Comparison of ENCODE assay signal across 8 mouse cellular contexts in genomic region chr11:68432361-68433021, GRCm38 (mm10). TPM values are rescaled to one million over a fixed set of nuclear protein-coding genes. Genes with fewer than 3 reads are reported as not detected.
DNase-seq lines count a peak whose midpoint lies in the region; ATAC-seq and TF ChIP-seq lines count a peak whose summit lies in the region.

No protein-coding gene starts in this region.

- DNase-seq in testis, postnatal 10 days (ENCODE audit: low spot score): no peak
- peak; percentile 69 for DNase-seq in thymus, postnatal 0 days (ENCODE audit: low spot score)
- no peak for DNase-seq in embryo, embryonic 10 days (ENCODE audit: low spot score)
- no peak for DNase-seq in left cerebral cortex, postnatal 25 days (ENCODE audit: low spot score in 2 of 2)
- DNase-seq in adrenal gland, postnatal 25 days: no peak

- TF ChIP-seq POLR2A in testis, adult 2 months (IDR thresholded peaks at IDR 0.05; ENCODE audit: control insufficient read depth, low read depth, low read length): no peak

- 0 out of 2 replicates have a peak, but pooled peaks have one; percentile 6 for ATAC-seq in forebrain, embryonic 15.5 days (replicated peaks)
- ATAC-seq in liver, embryonic 16.5 days (ENCODE audit: low read depth): no peak; the same call in 1 of the 2 replicates

- no peaks in the 10 kb centered on the region for H3K27me3 ChIP-seq in testis, adult 2 months (ENCODE audit: control insufficient read depth, insufficient read depth, low read length)
- H3K27me3 ChIP-seq in forebrain, embryonic 15.5 days: 0 out of 2 replicates have a peak, but pooled peaks cover 4% of the 10 kb centered on the region
- peaks cover 15% of the 10 kb centered on the region for H3K27me3 ChIP-seq in liver, embryonic 16.5 days (ENCODE audit: control insufficient read depth, insufficient read depth, low read depth, low read length)

- intact Hi-C loops in left cerebral cortex, postnatal 25 days (cut with DNase I): loop anchor here (5.0 kb wide), 2 partner anchors 40 to 120 kb away; no protein-coding TSS in a partner anchor

- 34% methylated on average over 23 of the region's 23 CpGs for WGBS in forebrain, embryonic 15.5 days
- WGBS in liver, embryonic 16.5 days (ENCODE audit: insufficient replicate concordance): 13% methylated on average over 23 of the region's 23 CpGs

- no peaks in the 10 kb centered on the region for H3K9me3 ChIP-seq in forebrain, embryonic 15.5 days
- no peaks in the 10 kb centered on the region for H3K9me3 ChIP-seq in liver, embryonic 16.5 days (replicated peaks; ENCODE audit: control insufficient read depth, low read length)

- peak overlapping the region; percentile 79 for H3K4me3 ChIP-seq in testis, adult 2 months (ENCODE audit: control insufficient read depth, low read depth, low read length)
- peak overlapping the region; percentile 35 for H3K4me3 ChIP-seq in forebrain, embryonic 15.5 days
- peak overlapping the region; percentile 55 for H3K4me3 ChIP-seq in liver, embryonic 16.5 days (ENCODE audit: low read depth, low read length)

- peak overlapping the region; percentile 50 for H3K4me2 ChIP-seq in forebrain, embryonic 15.5 days (replicated peaks)
- H3K4me2 ChIP-seq in liver, embryonic 16.5 days (ENCODE audit: low read depth, low read length): peak overlapping the region; percentile 42

- TF ChIP-seq CTCF in testis, adult 2 months (IDR thresholded peaks at IDR 0.05; ENCODE audit: control insufficient read depth, insufficient read depth, insufficient replicate concordance, low read depth, low read length): no peak

- H3K36me3 ChIP-seq in testis, adult 2 months (ENCODE audit: control insufficient read depth, insufficient read depth, low read length): no peaks in the 10 kb centered on the region
- H3K36me3 ChIP-seq in forebrain, embryonic 15.5 days: no peaks in the 10 kb centered on the region
- H3K36me3 ChIP-seq in liver, embryonic 16.5 days (ENCODE audit: control insufficient read depth, insufficient read depth): no peaks in the 10 kb centered on the region

- no peak overlapping the region for H3K9ac ChIP-seq in forebrain, embryonic 15.5 days (replicated peaks)
- no peak overlapping the region for H3K9ac ChIP-seq in liver, embryonic 16.5 days (ENCODE audit: low read depth, low read length)

- no peak overlapping the region for H3K27ac ChIP-seq in testis, adult 2 months (ENCODE audit: control insufficient read depth, insufficient read depth, low read depth, low read length)
- H3K27ac ChIP-seq in forebrain, embryonic 15.5 days (replicated peaks): no peak overlapping the region
- H3K27ac ChIP-seq in liver, embryonic 16.5 days (ENCODE audit: low read length): no peak overlapping the region; the same call in 1 of the 2 replicates

- peaks cover 6% of the 10 kb centered on the region for H3K4me1 ChIP-seq in testis, adult 2 months (ENCODE audit: control insufficient read depth, insufficient read depth, low read length)
- peaks cover 8% of the 10 kb centered on the region; the same call in 1 of the 2 replicates for H3K4me1 ChIP-seq in forebrain, embryonic 15.5 days
- no peaks in the 10 kb centered on the region for H3K4me1 ChIP-seq in liver, embryonic 16.5 days (ENCODE audit: control insufficient read depth, low read depth, low read length)

RNA-seq across cellular contexts. Expression of gene Pik3r5, which starts 0.6 kb away (rescaled TPM):
- 0.69 and 0.77 TPM in 2 replicates for polyA plus RNA-seq in testis, adult 2 months (2012; rRNA removed)
- 0.11 and 0.20 TPM in 2 replicates for polyA plus RNA-seq in forebrain, embryonic 15.5 days (2015; fragmentation: Nextera tagmentation; extraction: Ambion mirVana)
- 0.54 and 0.65 TPM in 2 replicates for polyA plus RNA-seq in liver, embryonic 16.5 days (2015; fragmentation: Nextera tagmentation; extraction: Ambion mirVana)
- 10.5 and 12.0 TPM in 2 replicates for polyA plus RNA-seq in thymus, postnatal 0 days (2015; fragmentation: Nextera tagmentation; extraction: Ambion mirVana)
- 1 to 10 TPM; 2.1 to 4.2 TPM for total RNA-seq in left cerebral cortex, postnatal 25 days (2021)
- 0.94 and 1.3 TPM in 2 replicates for total RNA-seq in adrenal gland, postnatal 25 days (2021)

RNA-seq across cellular contexts. Expression of gene Ntn1, which starts 31.9 kb away (rescaled TPM):
- polyA plus RNA-seq in testis, adult 2 months (2012; rRNA removed): 1.6 and 2.4 TPM in 2 replicates
- 6.7 and 8.1 TPM in 2 replicates for polyA plus RNA-seq in forebrain, embryonic 15.5 days (2015; fragmentation: Nextera tagmentation; extraction: Ambion mirVana)
- 0.14 and 0.28 TPM in 2 replicates for polyA plus RNA-seq in liver, embryonic 16.5 days (2015; fragmentation: Nextera tagmentation; extraction: Ambion mirVana)
- polyA plus RNA-seq in thymus, postnatal 0 days (2015; fragmentation: Nextera tagmentation; extraction: Ambion mirVana): 3.4 and 4.4 TPM in 2 replicates
- total RNA-seq in left cerebral cortex, postnatal 25 days (2021): 1 to 10 TPM; 6.0 to 7.9 TPM
- total RNA-seq in adrenal gland, postnatal 25 days (2021): 5.5 and 6.4 TPM in 2 replicates
